Mouse (Mus musculus): Measurements from ENCODE around the gene Iqca. TPM values are rescaled to one million over a fixed set of nuclear protein-coding genes. Genes with fewer than 3 reads are reported as not detected.

Gene Iqca
- total RNA-seq, 2 experiments from 2014 or later: 0.34 to 1.0 TPM

DNA sequence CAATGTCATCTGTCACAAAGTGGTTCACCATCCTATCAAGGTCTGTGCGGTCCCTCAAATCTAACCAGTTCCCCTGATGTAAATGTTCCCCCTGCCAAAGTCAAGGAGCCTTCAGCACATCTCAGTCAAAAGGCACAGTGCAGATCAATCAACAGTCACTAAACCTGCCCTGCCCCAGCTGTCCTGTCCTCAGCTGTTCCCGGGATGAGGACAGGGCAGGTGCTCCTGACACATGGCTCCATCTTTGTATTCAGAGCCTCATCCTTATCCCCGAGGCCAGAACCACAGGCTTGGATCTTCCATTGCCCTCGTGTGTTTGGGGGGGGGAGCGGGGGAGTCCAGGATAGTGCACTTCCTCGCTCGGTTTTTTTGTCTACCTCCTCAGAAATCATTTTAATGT, 3.4 kb upstream of the Iqca start:
- no peak for DNase-seq (ENCODE audit: low spot score in 2 of 2)
- intact Hi-C loops (cut with DNase I): no loop called here

- DNase-seq (ENCODE audit: low spot score in 2 of 2): no peak
- intact Hi-C loops (cut with DNase I): no loop called here
These were observed 586 bp upstream of the Iqca start for GRCm38 (mm10) chr1:90153787-90154186.

DNA sequence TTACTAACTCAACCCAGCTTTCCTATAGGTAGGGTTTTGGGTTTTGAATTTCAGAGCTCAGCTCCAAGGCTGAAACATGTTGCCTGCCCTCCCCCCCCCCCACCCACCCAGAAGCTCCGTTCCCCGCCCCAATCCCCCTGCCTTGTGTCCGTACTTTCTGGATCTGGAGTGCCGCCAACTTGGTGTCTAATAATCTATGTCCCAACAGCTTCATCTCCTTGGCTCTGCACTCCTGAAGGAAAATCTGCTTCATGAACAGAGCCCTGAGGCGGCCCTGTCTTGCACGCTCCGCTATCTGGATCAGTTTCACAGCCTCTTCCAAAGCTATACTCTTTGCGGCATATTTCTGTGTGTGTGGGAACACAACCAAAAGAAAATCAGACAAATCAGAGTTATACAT, 13.5 kb downstream of the Iqca start:
- DNase-seq (ENCODE audit: low spot score in 2 of 2): no peak
- intact Hi-C loops (cut with DNase I): no loop called here

- intact Hi-C loops (cut with DNase I): no loop called here
- DNase-seq (ENCODE audit: low spot score in 2 of 2): no peak
These were observed 20.8 kb downstream of the Iqca start for GRCm38 (mm10) chr1:90132402-90132801.

- intact Hi-C loops (cut with DNase I): no loop called here
- DNase-seq (ENCODE audit: low spot score in 2 of 2): no peak
These were observed 21.2 kb downstream of the Iqca start for GRCm38 (mm10) chr1:90131982-90132381.

GRCm38 (mm10) chr1:90124561-90124960, 28.6 kb downstream of the Iqca start:
- DNase-seq (ENCODE audit: low spot score in 2 of 2): no peak
- intact Hi-C loops (cut with DNase I): no loop called here

DNA sequence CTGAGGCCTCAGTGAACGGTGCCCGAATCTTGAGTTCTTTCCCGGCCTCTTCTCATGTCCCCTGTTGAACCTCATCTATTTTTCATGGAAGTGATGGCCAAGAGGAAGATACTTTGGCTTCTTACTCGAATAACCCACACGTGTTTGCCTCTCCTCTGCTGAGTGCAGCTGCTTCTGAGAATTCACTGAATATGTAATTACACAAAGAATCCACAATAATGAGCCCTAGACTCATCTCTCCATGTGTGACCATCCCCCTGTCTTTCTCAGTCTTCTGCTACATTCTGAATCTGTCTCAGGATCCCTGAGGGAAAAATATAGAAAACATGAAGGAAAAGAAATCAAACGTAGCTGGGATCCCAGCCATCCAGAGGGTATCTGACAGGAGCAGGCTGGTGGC, 32.5 kb downstream of the Iqca start:
- no peak for DNase-seq (ENCODE audit: low spot score in 2 of 2)
- intact Hi-C loops (cut with DNase I): no loop called here

DNA sequence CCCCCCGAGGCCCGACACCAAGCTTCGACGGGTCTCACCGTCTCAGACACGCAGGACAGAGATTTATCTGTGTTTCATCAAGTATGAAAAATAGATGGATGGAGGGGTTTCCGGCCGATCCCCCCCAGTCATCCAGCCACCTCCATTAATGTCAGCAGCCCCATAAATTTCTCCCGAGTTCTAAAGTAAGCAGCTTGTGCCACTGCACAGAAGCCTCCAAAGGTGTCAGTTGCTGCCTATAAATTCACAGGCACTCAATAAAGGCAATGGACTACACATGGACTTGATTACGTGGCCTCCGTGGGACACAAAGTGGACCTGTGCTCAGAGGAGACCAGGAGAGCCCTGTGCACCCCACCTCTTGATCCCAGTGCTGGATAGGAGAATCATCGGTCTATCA, 34.0 kb downstream of the Iqca start:
- DNase-seq (ENCODE audit: low spot score in 2 of 2): no peak
- intact Hi-C loops (cut with DNase I): no loop called here

DNA sequence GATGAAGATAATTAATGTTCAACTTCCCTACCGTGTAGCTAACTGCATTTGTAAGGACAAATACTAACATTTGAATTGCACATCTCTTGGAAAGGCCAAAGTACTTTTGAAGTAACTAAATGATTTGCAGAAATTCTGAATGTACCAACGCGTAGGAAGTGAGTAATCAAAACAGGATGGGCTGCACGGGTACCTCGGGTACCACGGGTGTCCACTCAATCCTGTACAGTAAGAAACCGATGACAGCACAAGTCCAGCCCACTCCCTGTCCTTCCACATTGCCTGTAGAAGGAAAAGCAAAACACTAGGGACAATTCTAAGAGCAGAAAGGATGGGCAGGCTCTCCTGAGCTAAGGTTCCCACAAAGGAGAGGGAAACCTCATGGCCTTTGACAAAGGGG, 36.0 kb downstream of the Iqca start:
- no peak for DNase-seq (ENCODE audit: low spot score in 2 of 2)
- intact Hi-C loops (cut with DNase I): no loop called here

- intact Hi-C loops (cut with DNase I): no loop called here
- DNase-seq (ENCODE audit: low spot score in 2 of 2): no peak
These were observed 38.6 kb downstream of the Iqca start for GRCm38 (mm10) chr1:90114586-90114985.

DNA sequence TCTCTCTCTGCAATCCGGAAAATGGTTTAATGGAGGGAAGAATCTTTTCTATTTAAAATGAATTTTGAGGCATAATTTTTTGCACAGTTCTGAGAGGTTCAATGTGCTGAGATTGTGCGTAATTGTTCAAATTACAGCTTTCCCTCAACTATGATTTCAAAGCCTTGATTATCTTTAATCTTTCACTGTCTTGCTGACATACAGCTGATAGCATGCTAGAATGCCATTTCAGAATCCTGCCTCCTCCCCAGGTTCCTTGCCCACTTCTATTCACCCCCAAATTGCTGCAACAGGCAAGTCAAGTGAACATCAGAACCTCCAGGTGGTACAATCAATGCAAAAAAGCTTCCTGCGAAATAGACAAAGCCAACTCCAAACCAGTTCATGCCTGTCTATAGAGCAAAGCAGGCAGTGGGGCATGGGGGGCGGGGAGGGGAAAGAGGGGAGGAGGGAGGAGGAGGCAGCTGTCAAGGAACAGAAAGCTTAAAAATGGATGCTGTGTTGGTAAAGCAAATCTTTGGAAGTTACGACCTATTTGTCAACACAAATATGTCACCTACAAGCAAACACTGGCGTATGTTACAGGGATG, 39.5 kb downstream of the Iqca start:
- intact Hi-C loops (cut with DNase I): no loop called here
- no peak for DNase-seq (ENCODE audit: low spot score in 2 of 2)

DNA sequence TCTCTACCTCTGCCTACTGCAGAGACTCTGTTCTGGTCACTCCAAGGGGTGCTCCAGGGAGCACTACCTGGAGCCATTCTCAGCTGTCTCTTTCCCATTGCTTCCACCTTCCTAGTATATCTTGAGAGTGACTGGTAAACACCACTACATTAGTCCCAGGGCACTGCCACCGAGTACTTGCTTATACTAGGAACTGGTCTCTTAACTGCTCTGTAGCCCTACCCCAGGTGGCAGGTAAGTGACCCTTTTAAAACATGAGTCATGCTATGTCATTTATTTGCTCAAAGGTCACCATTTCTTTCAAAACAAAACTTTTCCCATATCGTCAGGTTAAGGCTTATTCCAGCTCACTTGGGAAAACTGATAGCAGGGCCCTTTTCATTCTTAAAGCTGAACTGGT, 40.5 kb downstream of the Iqca start:
- DNase-seq (ENCODE audit: low spot score in 2 of 2): no peak
- intact Hi-C loops (cut with DNase I): no loop called here

DNA sequence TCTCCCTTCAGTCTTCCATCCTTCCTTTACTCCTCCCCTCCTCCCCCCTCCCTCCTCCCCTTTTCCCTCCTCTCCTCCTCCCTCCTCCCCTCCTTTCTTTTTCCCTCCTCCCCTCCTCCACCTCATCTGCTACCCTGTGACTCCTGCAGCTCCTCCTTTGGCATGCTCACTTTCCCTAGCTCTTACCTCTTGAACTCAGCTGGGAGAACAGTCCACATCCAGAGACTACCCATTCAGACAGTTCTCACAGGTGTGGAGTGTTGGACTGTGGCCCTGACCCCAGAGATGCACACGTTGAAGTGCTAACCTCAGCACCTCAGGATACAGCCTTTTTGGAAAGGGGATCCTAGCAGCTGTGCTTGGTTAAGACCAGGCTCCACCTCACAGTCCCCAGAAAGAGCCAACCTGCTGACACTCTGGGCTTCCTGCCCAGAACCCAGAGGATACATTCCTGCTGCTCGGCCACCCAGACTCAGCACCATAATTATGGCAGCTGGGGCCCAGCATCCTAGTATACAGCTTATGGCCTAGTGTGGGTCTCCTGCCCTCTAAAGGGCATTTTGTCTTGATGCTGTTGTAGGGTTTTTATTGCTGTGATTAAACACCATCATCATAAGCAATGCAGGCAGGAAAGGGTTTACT, 41.9 kb downstream of the Iqca start:
- intact Hi-C loops (cut with DNase I): no loop called here
- DNase-seq (ENCODE audit: low spot score in 2 of 2): no peak

GRCm38 (mm10) chr1:90103896-90104487, 49.2 kb downstream of the Iqca start:
- no peak for DNase-seq (ENCODE audit: low spot score in 2 of 2)
- intact Hi-C loops (cut with DNase I): no loop called here

GRCm38 (mm10) chr1:90100360-90101232, 52.6 kb downstream of the Iqca start:
- no peak for DNase-seq (ENCODE audit: low spot score in 2 of 2)
- intact Hi-C loops (cut with DNase I): no loop called here

GRCm38 (mm10) chr1:90092816-90093493, 60.2 kb downstream of the Iqca start:
- intact Hi-C loops (cut with DNase I): no loop called here
- no peak for DNase-seq (ENCODE audit: low spot score in 2 of 2)

GRCm38 (mm10) chr1:90088192-90088990, 64.8 kb downstream of the Iqca start:
- no peak for DNase-seq (ENCODE audit: low spot score in 2 of 2)
- intact Hi-C loops (cut with DNase I): no loop called here

GRCm38 (mm10) chr1:90086461-90086860, 66.7 kb downstream of the Iqca start:
- no peak for DNase-seq (ENCODE audit: low spot score in 2 of 2)
- intact Hi-C loops (cut with DNase I): no loop called here

DNA sequence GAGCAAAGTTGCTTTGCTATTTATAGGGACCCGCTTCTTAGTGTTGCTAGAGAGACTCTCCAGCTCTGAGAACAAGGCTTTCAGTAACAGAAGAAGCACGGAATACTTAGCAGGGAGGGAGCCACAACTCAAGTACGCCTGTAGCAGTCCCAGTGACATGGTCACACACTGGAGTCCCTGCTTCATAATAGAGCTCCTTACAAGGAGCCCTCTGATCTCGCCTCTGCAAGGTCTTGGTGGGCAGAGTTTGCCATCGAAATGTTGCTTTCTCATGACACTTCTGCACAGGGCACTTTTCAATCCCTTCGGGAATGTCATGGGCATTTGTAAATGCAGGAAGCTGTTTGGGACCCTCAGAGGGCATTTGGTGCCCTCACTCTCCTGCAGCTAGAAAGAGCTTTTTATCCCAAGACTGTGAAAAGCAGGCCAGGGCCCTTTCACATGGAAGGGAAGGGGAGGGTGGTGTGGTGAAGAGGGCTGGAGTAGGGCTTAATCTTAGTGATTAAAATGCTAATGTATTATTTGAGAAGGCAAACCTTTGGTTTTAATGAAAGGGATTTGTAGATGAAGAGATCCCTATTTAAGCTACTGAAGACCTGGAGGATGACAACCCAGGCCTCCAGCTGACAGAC, 67.6 kb downstream of the Iqca start:
- no peak for DNase-seq (ENCODE audit: low spot score in 2 of 2)

More for the DNA sequence above, 67.6 kb downstream of the Iqca start:
- intact Hi-C loops (cut with DNase I): no loop called here
